Mouse (Mus musculus): ENCODE data around the gene Prrx1. TPM values are rescaled to one million over a fixed set of nuclear protein-coding genes. Genes with fewer than 3 reads are reported as not detected.

Gene Prrx1
- polyA plus RNA-seq, 1 experiment from 2014 or later, result 2.7 TPM

GRCm38 (mm10) chr1:163357733-163358132 is 44.2 kb upstream of the Prrx1 start:
- no peaks in the 10 kb centered on the region for H3K4me1 ChIP-seq (replicated peaks; ENCODE audit: control insufficient read depth, insufficient read depth)
- DNase-seq (ENCODE audit: low spot score) (no peak), ATAC-seq (ENCODE audit: low FRiP score, low TSS enrichment) (no peak)
- TF ChIP-seq CTCF (IDR thresholded peaks at IDR 0.05; ENCODE audit: low read depth), result no peak
- no peak for TF ChIP-seq EP300 (optimal IDR thresholded peaks at IDR 0.05)
- H3K27ac ChIP-seq (replicated peaks), result no peak overlapping the region
- H3K36me3 ChIP-seq (ENCODE audit: control insufficient read depth, insufficient read depth, low read length), result no peaks in the 10 kb centered on the region
- H3K4me2 ChIP-seq (replicated peaks; ENCODE audit: low read depth), result no peak overlapping the region
- H3K27me3 ChIP-seq (ENCODE audit: control insufficient read depth, insufficient read depth, low read length), result no peaks in the 10 kb centered on the region
- H3K4me3 ChIP-seq (ENCODE audit: low read depth, low read length), result no peak overlapping the region
- H3K9me3 ChIP-seq (ENCODE audit: control insufficient read depth, low read length), result no peaks in the 10 kb centered on the region
- H3K9ac ChIP-seq (ENCODE audit: low read length), result no peak overlapping the region
- WGBS, result 47% methylated on average over 6 of the region's 6 CpGs

GRCm38 (mm10) chr1:163356167-163356566 is 42.7 kb upstream of the Prrx1 start:
- no peaks in the 10 kb centered on the region for H3K4me1 ChIP-seq (replicated peaks; ENCODE audit: control insufficient read depth, insufficient read depth)
- H3K9ac ChIP-seq (ENCODE audit: low read length), result no peak overlapping the region
- WGBS, result 72% methylated on average over 4 of the region's 4 CpGs
- no peak overlapping the region for H3K27ac ChIP-seq (replicated peaks)
- H3K36me3 ChIP-seq (ENCODE audit: control insufficient read depth, insufficient read depth, low read length), result no peaks in the 10 kb centered on the region
- DNase-seq (ENCODE audit: low spot score), result no peak
- ATAC-seq (ENCODE audit: low FRiP score, low TSS enrichment), result no peak
- no peak overlapping the region for H3K4me3 ChIP-seq (ENCODE audit: low read depth, low read length)
- no peaks in the 10 kb centered on the region for H3K27me3 ChIP-seq (ENCODE audit: control insufficient read depth, insufficient read depth, low read length)
- H3K4me2 ChIP-seq (replicated peaks; ENCODE audit: low read depth), result no peak overlapping the region
- H3K9me3 ChIP-seq (ENCODE audit: control insufficient read depth, low read length), result no peaks in the 10 kb centered on the region
- TF ChIP-seq EP300 (optimal IDR thresholded peaks at IDR 0.05), result no peak
- no peak for TF ChIP-seq CTCF (IDR thresholded peaks at IDR 0.05; ENCODE audit: low read depth)

- no peaks in the 10 kb centered on the region for H3K27me3 ChIP-seq (ENCODE audit: control insufficient read depth, insufficient read depth, low read length)
- ATAC-seq (ENCODE audit: low FRiP score, low TSS enrichment) (no peak), DNase-seq (ENCODE audit: low spot score) (no peak)
- no peaks in the 10 kb centered on the region for H3K9me3 ChIP-seq (ENCODE audit: control insufficient read depth, low read length)
- H3K4me3 ChIP-seq (ENCODE audit: low read depth, low read length), result no peak overlapping the region
- H3K27ac ChIP-seq (replicated peaks), result no peak overlapping the region
- no peak overlapping the region for H3K9ac ChIP-seq (ENCODE audit: low read length)
- no peaks in the 10 kb centered on the region for H3K4me1 ChIP-seq (replicated peaks; ENCODE audit: control insufficient read depth, insufficient read depth)
- no peaks in the 10 kb centered on the region for H3K36me3 ChIP-seq (ENCODE audit: control insufficient read depth, insufficient read depth, low read length)
- 39% methylated on average over 3 of the region's 3 CpGs for WGBS
- no peak overlapping the region for H3K4me2 ChIP-seq (replicated peaks; ENCODE audit: low read depth)
- TF ChIP-seq CTCF (IDR thresholded peaks at IDR 0.05; ENCODE audit: low read depth), result no peak
- TF ChIP-seq EP300 (optimal IDR thresholded peaks at IDR 0.05), result no peak
Observed at GRCm38 (mm10) chr1:163355626-163356156, 42.2 kb upstream of the Prrx1 start.

GRCm38 (mm10) chr1:163350988-163351387 is 37.5 kb upstream of the Prrx1 start:
- no peak for ATAC-seq (ENCODE audit: low FRiP score, low TSS enrichment)
- Histone ChIP-seq H3K9me3 (ENCODE audit: control insufficient read depth, low read length) (no peaks in the 10 kb centered on the region), H3K4me2 (replicated peaks; ENCODE audit: low read depth) (no peak overlapping the region), H3K36me3 (ENCODE audit: control insufficient read depth, insufficient read depth, low read length) (no peaks in the 10 kb centered on the region), H3K4me3 (ENCODE audit: low read depth, low read length) (no peak overlapping the region), H3K27me3 (ENCODE audit: control insufficient read depth, insufficient read depth, low read length) (no peaks in the 10 kb centered on the region), H3K4me1 (replicated peaks; ENCODE audit: control insufficient read depth, insufficient read depth) (no peaks in the 10 kb centered on the region), H3K27ac (replicated peaks) (no peak overlapping the region), H3K9ac (ENCODE audit: low read length) (no peak overlapping the region)
- 73% methylated on average over 3 of the region's 3 CpGs for WGBS
- TF ChIP-seq CTCF (IDR thresholded peaks at IDR 0.05; ENCODE audit: low read depth) (no peak), EP300 (optimal IDR thresholded peaks at IDR 0.05) (no peak)
- no peak for DNase-seq (ENCODE audit: low spot score)

GRCm38 (mm10) chr1:163345541-163345940 is 32.0 kb upstream of the Prrx1 start:
- no peak overlapping the region for H3K4me2 ChIP-seq (replicated peaks; ENCODE audit: low read depth)
- no peak overlapping the region for H3K4me3 ChIP-seq (ENCODE audit: low read depth, low read length)
- 76% methylated on average over 5 of the region's 5 CpGs for WGBS
- no peak for TF ChIP-seq EP300 (optimal IDR thresholded peaks at IDR 0.05)
- TF ChIP-seq CTCF (IDR thresholded peaks at IDR 0.05; ENCODE audit: low read depth), result no peak
- H3K9me3 ChIP-seq (ENCODE audit: control insufficient read depth, low read length), result no peaks in the 10 kb centered on the region
- H3K4me1 ChIP-seq (replicated peaks; ENCODE audit: control insufficient read depth, insufficient read depth), result no peaks in the 10 kb centered on the region
- DNase-seq (ENCODE audit: low spot score) (no peak), ATAC-seq (ENCODE audit: low FRiP score, low TSS enrichment) (no peak)
- H3K27ac ChIP-seq (replicated peaks), result no peak overlapping the region
- H3K27me3 ChIP-seq (ENCODE audit: control insufficient read depth, insufficient read depth, low read length), result no peaks in the 10 kb centered on the region
- no peaks in the 10 kb centered on the region for H3K36me3 ChIP-seq (ENCODE audit: control insufficient read depth, insufficient read depth, low read length)
- H3K9ac ChIP-seq (ENCODE audit: low read length), result no peak overlapping the region

DNA sequence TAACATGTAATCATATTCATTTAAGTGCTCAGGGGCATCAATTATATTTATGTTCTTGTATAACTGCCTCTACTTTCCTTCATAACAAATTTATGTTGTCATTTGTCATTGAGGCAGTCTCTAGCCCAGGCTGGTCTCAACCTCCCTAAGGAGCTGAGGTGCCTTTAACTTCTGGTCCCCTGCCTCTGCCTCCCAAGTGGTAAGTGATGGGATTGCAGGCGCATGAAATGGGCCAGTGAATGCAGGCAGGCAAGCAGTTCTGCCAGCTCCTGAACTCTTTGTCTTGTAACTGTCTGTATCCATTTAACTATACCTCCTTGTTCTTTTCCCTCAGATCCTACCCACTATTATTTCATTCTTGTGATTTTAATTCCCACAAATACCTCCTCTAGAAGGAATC is 31.4 kb upstream of the Prrx1 start:
- no peak overlapping the region for H3K9ac ChIP-seq (ENCODE audit: low read length)
- no peaks in the 10 kb centered on the region for H3K27me3 ChIP-seq (ENCODE audit: control insufficient read depth, insufficient read depth, low read length)
- ATAC-seq (ENCODE audit: low FRiP score, low TSS enrichment) (no peak), DNase-seq (ENCODE audit: low spot score) (no peak)
- whole genome bisulfite sequencing, result 39% methylated on average over 1 of the region's 1 CpGs
- no peaks in the 10 kb centered on the region for H3K4me1 ChIP-seq (replicated peaks; ENCODE audit: control insufficient read depth, insufficient read depth)
- H3K36me3 ChIP-seq (ENCODE audit: control insufficient read depth, insufficient read depth, low read length), result no peaks in the 10 kb centered on the region
- TF ChIP-seq CTCF (IDR thresholded peaks at IDR 0.05; ENCODE audit: low read depth) (peak; percentile 54), EP300 (optimal IDR thresholded peaks at IDR 0.05) (no peak)
- H3K4me2 ChIP-seq (replicated peaks; ENCODE audit: low read depth), result no peak overlapping the region
- no peak overlapping the region for H3K4me3 ChIP-seq (ENCODE audit: low read depth, low read length)
- H3K27ac ChIP-seq (replicated peaks), result no peak overlapping the region
- no peaks in the 10 kb centered on the region for H3K9me3 ChIP-seq (ENCODE audit: control insufficient read depth, low read length)

Measured in stomach, postnatal 0 days (tissue).